ENCODE assay signal across 19 mouse cellular contexts in genomic region chr16:75820963-75821362, GRCm38 (mm10). TPM values are rescaled to one million over a fixed set of nuclear protein-coding genes. Genes with fewer than 3 reads are reported as not detected.
DNase-seq lines count a peak whose midpoint lies in the region; TF ChIP-seq lines count a peak whose summit lies in the region.
"Had no signal": no experiment of that assay in that cellular context is flagged by ENCODE, and none has a peak within 500 bp of the region (broad histone marks: within the 10 kb centered on the region; RNA-seq: fewer than 3 reads in every experiment).

No protein-coding gene starts in this region.

- no peaks in the 10 kb centered on the region for H3K9me3 ChIP-seq in MEL (replicated peaks; ENCODE audit: insufficient read depth, low read length)
- H3K9me3 ChIP-seq: forebrain, embryonic 10.5 days; forebrain, embryonic 13.5 days; hindbrain, embryonic 12.5 days; hindbrain, embryonic 15.5 days had no signal

- H3K27ac ChIP-seq in MEL (ENCODE audit: control insufficient read depth, low read depth, low read length) = no peak overlapping the region
- H3K27ac ChIP-seq: forebrain, embryonic 10.5 days; forebrain, embryonic 13.5 days; heart, adult 2 months; hindbrain, embryonic 12.5 days; hindbrain, embryonic 15.5 days had no signal

- H3K4me3 ChIP-seq in C2C12 (ENCODE audit: insufficient read depth, poor library complexity, severe bottlenecking) (no peak overlapping the region), MEL (ENCODE audit: control insufficient read depth in 1 of 2, insufficient read depth in 1 of 2, low read depth in 2 of 2, low read length in 2 of 2) (no peak overlapping the region)
- H3K4me3 ChIP-seq: forebrain, embryonic 10.5 days; forebrain, embryonic 13.5 days; heart, adult 2 months; hindbrain, embryonic 12.5 days; hindbrain, embryonic 15.5 days had no signal

- H3K9ac ChIP-seq in MEL (ENCODE audit: control insufficient read depth, low read depth, low read length, poor library complexity, severe bottlenecking) = no peak overlapping the region
- H3K9ac ChIP-seq: forebrain, embryonic 13.5 days; hindbrain, embryonic 12.5 days; hindbrain, embryonic 15.5 days had no signal

- no peak for TF ChIP-seq EP300 in MEL (IDR thresholded peaks at IDR 0.05; ENCODE audit: low read depth in 1 of 2, low read length in 2 of 2)

- H3K79me2 ChIP-seq in C2C12 (ENCODE audit: control insufficient read depth, insufficient read depth) = no peaks in the 10 kb centered on the region
- no peaks in the 10 kb centered on the region for H3K79me2 ChIP-seq in MEL (ENCODE audit: control insufficient read depth, insufficient read depth, low read length, poor library complexity)

- no peak overlapping the region for H3ac ChIP-seq in C2C12 (ENCODE audit: control insufficient read depth, insufficient read length, low read depth)

- DNase-seq in MEL (ENCODE audit: low read depth, low spot score) = no peak
- peak; percentile 31 for DNase-seq in retina, embryonic 14.5 days (ENCODE audit: low spot score)
- no peak for DNase-seq in cerebellum, postnatal 10 days
- DNase-seq in urinary bladder, postnatal 25 days (ENCODE audit: low spot score) = no peak
- DNase-seq in cerebellum, postnatal 25 days = no peak
- DNase-seq: adrenal gland, postnatal 10 days; adrenal gland, postnatal 36 days; B cell, adult 2 months; cerebellum, adult 11 months; cerebellum, adult 2 months; cerebellum, adult 9-11 months; gastrocnemius, postnatal 10 days; gastrocnemius, postnatal 36 days; heart, adult 2 months had no signal

- no peaks in the 10 kb centered on the region for H3K27me3 ChIP-seq in C2C12 (ENCODE audit: control insufficient read depth, insufficient read depth, insufficient read length)
- no peaks in the 10 kb centered on the region for H3K27me3 ChIP-seq in MEL (ENCODE audit: control insufficient read depth in 1 of 2, insufficient read depth in 2 of 2, low read length in 2 of 2)
- H3K27me3 ChIP-seq: forebrain, embryonic 13.5 days; hindbrain, embryonic 12.5 days; hindbrain, embryonic 15.5 days had no signal

- no peaks in the 10 kb centered on the region for H3K79me3 ChIP-seq in C2C12 (ENCODE audit: low read depth)

- no peak for TF ChIP-seq POLR2A in MEL (IDR thresholded peaks at IDR 0.05; ENCODE audit: control insufficient read depth in 1 of 2, insufficient read depth in 1 of 2, low read depth in 1 of 2, low read length in 2 of 2, poor library complexity in 1 of 2)

- no peak for TF ChIP-seq RAD21 in MEL (IDR thresholded peaks at IDR 0.05; ENCODE audit: low read depth, low read length)

- no peaks in the 10 kb centered on the region for H3K4me1 ChIP-seq in MEL (ENCODE audit: control insufficient read depth in 1 of 2, insufficient read depth in 2 of 2, low read length in 2 of 2)
- H3K4me1 ChIP-seq: forebrain, embryonic 10.5 days; forebrain, embryonic 13.5 days; hindbrain, embryonic 12.5 days; hindbrain, embryonic 15.5 days had no signal

- TF ChIP-seq CTCF in C2C12 (IDR thresholded peaks at IDR 0.05; ENCODE audit: control insufficient read depth, insufficient read depth, insufficient read length) = no peak
- TF ChIP-seq CTCF in MEL (IDR thresholded peaks at IDR 0.05 in 2 of 3, conservative IDR thresholded peaks at IDR 0.05 in 1 of 3; ENCODE audit: control insufficient read depth in 1 of 3, insufficient read depth in 1 of 3, low read depth in 2 of 3, low read length in 3 of 3, poor library complexity in 1 of 3, severe bottlenecking in 1 of 3) = no peak

- no peaks in the 10 kb centered on the region for H3K36me3 ChIP-seq in C2C12 (ENCODE audit: control insufficient read depth, insufficient read depth)
- H3K36me3 ChIP-seq in MEL (ENCODE audit: control insufficient read depth in 1 of 2, insufficient read depth in 2 of 2, low read length in 2 of 2) = no peaks in the 10 kb centered on the region
- H3K36me3 ChIP-seq: forebrain, embryonic 10.5 days; hindbrain, embryonic 12.5 days; hindbrain, embryonic 15.5 days had no signal

TF ChIP-seq in C2C12, 6 proteins besides CTCF, POLR2A, EP300 and RAD21:
- peak; percentile 56 for TF ChIP-seq USF1 (IDR thresholded peaks at IDR 0.05; ENCODE audit: low read depth)
- no peak for TF ChIP-seq CEBPB (IDR thresholded peaks at IDR 0.05; ENCODE audit: low read depth)
TF ChIP-seq in C2C12: peak in this region for 1.

TF ChIP-seq in MEL, 35 proteins besides CTCF, POLR2A, EP300 and RAD21:
- TF ChIP-seq UBTF (IDR thresholded peaks at IDR 0.05; ENCODE audit: borderline replicate concordance, insufficient read depth, low read depth, low read length) = no peak
- 0 out of 2 replicates have a peak, but pooled peaks have one; percentile 12 for TF ChIP-seq USF1 (IDR thresholded peaks at IDR 0.05; ENCODE audit: low read depth, low read length)

RNA-seq across cellular contexts. Expression of gene Hspa13, which starts 54.1 kb away (rescaled TPM):
- polyA plus RNA-seq in C2C12 (2012; fragmentation: generic; extraction: Trizol) = 8.4 TPM
- 17.6 and 18.4 TPM in 2 replicates for total RNA-seq in MEL (2012; rRNA removed)
- 10 to 100 TPM in 1 of 2 experiments, not detected in 1; 16.0 TPM for polyA plus RNA-seq in MEL (2012; ENCODE audit: insufficient read depth in 1 of 2, insufficient read length in 2 of 2, low read depth in 1 of 2, low replicate concordance in 2 of 2, missing spikeins in 1 of 2)
